Mouse (Mus musculus): Measurements from ENCODE around the gene Rpusd1. TPM values are rescaled to one million over a fixed set of nuclear protein-coding genes. Genes with fewer than 3 reads are reported as not detected.
"Not testable (repeated sequence)": the region's sequence is repeated elsewhere in the genome, so short reads cannot be mapped to it uniquely, and the experiment has no call there.

Gene Rpusd1
- polyA plus RNA-seq, 1 experiment from 2014 or later = 30.3 TPM

GRCm38 (mm10) chr17:25741471-25741870, 14.0 kb downstream of the Rpusd1 start:
- not testable (repeated sequence) for H3K9ac ChIP-seq (replicated peaks); H3K9me3 ChIP-seq (replicated peaks); H3K4me3 ChIP-seq (replicated peaks); H3K36me3 ChIP-seq; ATAC-seq (ENCODE audit: low FRiP score); H3K4me2 ChIP-seq; H3K27ac ChIP-seq (replicated peaks); H3K4me1 ChIP-seq; H3K27me3 ChIP-seq (replicated peaks)
- WGBS = 78% methylated on average over 12 of the region's 12 CpGs

GRCm38 (mm10) chr17:25743831-25744230, 16.4 kb downstream of the Rpusd1 start:
- Histone ChIP-seq H3K9me3 (replicated peaks) (no peaks in the 10 kb centered on the region), H3K27me3 (replicated peaks) (no peaks in the 10 kb centered on the region), H3K27ac (replicated peaks) (no peak overlapping the region), H3K9ac (replicated peaks) (no peak overlapping the region), H3K4me2 (no peak overlapping the region), H3K36me3 (no peaks in the 10 kb centered on the region), H3K4me3 (replicated peaks) (no peak overlapping the region), H3K4me1 (no peaks in the 10 kb centered on the region)
- no peak for ATAC-seq (ENCODE audit: low FRiP score)
- WGBS = 93% methylated on average over 9 of the region's 9 CpGs

- no peak overlapping the region for H3K4me2 ChIP-seq
- H3K27me3 ChIP-seq (replicated peaks) = no peaks in the 10 kb centered on the region
- H3K9me3 ChIP-seq (replicated peaks) = no peaks in the 10 kb centered on the region
- 76% methylated on average over 10 of the region's 10 CpGs for WGBS
- no peaks in the 10 kb centered on the region for H3K36me3 ChIP-seq
- no peak overlapping the region for H3K9ac ChIP-seq (replicated peaks)
- no peak overlapping the region for H3K4me3 ChIP-seq (replicated peaks)
- H3K4me1 ChIP-seq = no peaks in the 10 kb centered on the region
- no peak for ATAC-seq (ENCODE audit: low FRiP score)
- no peak overlapping the region for H3K27ac ChIP-seq (replicated peaks)
Observed at GRCm38 (mm10) chr17:25744311-25744710, 16.8 kb downstream of the Rpusd1 start.

- ATAC-seq (ENCODE audit: low FRiP score) = no peak
- Histone ChIP-seq H3K9ac (replicated peaks) (no peak overlapping the region), H3K4me1 (peaks cover 6% of the 10 kb centered on the region), H3K4me2 (no peak overlapping the region), H3K27ac (replicated peaks) (no peak overlapping the region), H3K4me3 (replicated peaks) (no peak overlapping the region), H3K36me3 (no peaks in the 10 kb centered on the region), H3K9me3 (replicated peaks) (no peaks in the 10 kb centered on the region), H3K27me3 (replicated peaks) (no peaks in the 10 kb centered on the region)
- 97% methylated on average over 4 of the region's 4 CpGs for WGBS
Observed at GRCm38 (mm10) chr17:25748238-25748637, 20.8 kb downstream of the Rpusd1 start.

GRCm38 (mm10) chr17:25749314-25749713, 21.8 kb downstream of the Rpusd1 start:
- H3K4me2 ChIP-seq = no peak overlapping the region
- no peak overlapping the region for H3K4me3 ChIP-seq (replicated peaks)
- no peaks in the 10 kb centered on the region for H3K36me3 ChIP-seq
- WGBS = 87% methylated on average over 6 of the region's 6 CpGs
- no peaks in the 10 kb centered on the region for H3K9me3 ChIP-seq (replicated peaks)
- peaks cover 6% of the 10 kb centered on the region for H3K4me1 ChIP-seq
- H3K27me3 ChIP-seq (replicated peaks) = no peaks in the 10 kb centered on the region
- no peak for ATAC-seq (ENCODE audit: low FRiP score)
- no peak overlapping the region for H3K27ac ChIP-seq (replicated peaks)
- no peak overlapping the region for H3K9ac ChIP-seq (replicated peaks)

- no peak overlapping the region for H3K4me3 ChIP-seq (replicated peaks)
- H3K27ac ChIP-seq (replicated peaks) = no peak overlapping the region
- peaks cover 6% of the 10 kb centered on the region for H3K4me1 ChIP-seq
- WGBS = 47% methylated on average over 5 of the region's 5 CpGs
- H3K4me2 ChIP-seq = no peak overlapping the region
- H3K9me3 ChIP-seq (replicated peaks) = no peaks in the 10 kb centered on the region
- no peaks in the 10 kb centered on the region for H3K36me3 ChIP-seq
- H3K9ac ChIP-seq (replicated peaks) = no peak overlapping the region
- no peaks in the 10 kb centered on the region for H3K27me3 ChIP-seq (replicated peaks)
- no peak for ATAC-seq (ENCODE audit: low FRiP score)
Observed at GRCm38 (mm10) chr17:25751446-25751845, 24.0 kb downstream of the Rpusd1 start.

GRCm38 (mm10) chr17:25754241-25754640, 26.8 kb downstream of the Rpusd1 start, which contains the start of gene Msln:
Msln (minus strand) TSS chr17:25754378.
- no peak for ATAC-seq (ENCODE audit: low FRiP score)
- 87% methylated on average over 9 of the region's 9 CpGs for WGBS

GRCm38 (mm10) chr17:25755086-25755485, 27.6 kb downstream of the Rpusd1 start:
- H3K27ac ChIP-seq (replicated peaks) = no peak overlapping the region

More at GRCm38 (mm10) chr17:25754241-25754640, 26.8 kb downstream of the Rpusd1 start, which contains the start of gene Msln:
- H3K9me3 ChIP-seq (replicated peaks) = no peaks in the 10 kb centered on the region
- no peak within 1 kb of the TSS for H3K9ac ChIP-seq (replicated peaks)
- H3K36me3 ChIP-seq = no peaks in the 10 kb centered on the region
- H3K27ac ChIP-seq (replicated peaks) = no peak within 1 kb of the TSS
- no peak within 1 kb of the TSS for H3K4me3 ChIP-seq (replicated peaks)
- peaks cover 6% of the 10 kb centered on the region for H3K4me1 ChIP-seq
- H3K4me2 ChIP-seq = no peak within 1 kb of the TSS
- H3K27me3 ChIP-seq (replicated peaks) = no peaks in the 10 kb centered on the region

GRCm38 (mm10) chr17:25755627-25756377, 28.3 kb downstream of the Rpusd1 start:
- H3K9me3 ChIP-seq (replicated peaks) = no peaks in the 10 kb centered on the region
- H3K27ac ChIP-seq (replicated peaks) = no peak overlapping the region
- H3K36me3 ChIP-seq = no peaks in the 10 kb centered on the region
- H3K4me1 ChIP-seq = peaks cover 6% of the 10 kb centered on the region
- ATAC-seq (ENCODE audit: low FRiP score) = no peak
- H3K27me3 ChIP-seq (replicated peaks) = no peaks in the 10 kb centered on the region
- H3K9ac ChIP-seq (replicated peaks) = no peak overlapping the region
- WGBS = 61% methylated on average over 4 of the region's 4 CpGs
- no peak overlapping the region for H3K4me2 ChIP-seq
- no peak overlapping the region for H3K4me3 ChIP-seq (replicated peaks)

More at GRCm38 (mm10) chr17:25755086-25755485, 27.6 kb downstream of the Rpusd1 start:
- WGBS = 79% methylated on average over 4 of the region's 4 CpGs
- Histone ChIP-seq H3K9me3 (replicated peaks) (no peaks in the 10 kb centered on the region), H3K4me2 (no peak overlapping the region), H3K36me3 (no peaks in the 10 kb centered on the region), H3K9ac (replicated peaks) (no peak overlapping the region), H3K4me1 (peaks cover 6% of the 10 kb centered on the region), H3K27me3 (replicated peaks) (no peaks in the 10 kb centered on the region), H3K4me3 (replicated peaks) (no peak overlapping the region)
- ATAC-seq (ENCODE audit: low FRiP score) = no peak

GRCm38 (mm10) chr17:25756378-25757242, 29.1 kb downstream of the Rpusd1 start:
- Histone ChIP-seq H3K36me3 (no peaks in the 10 kb centered on the region), H3K27ac (replicated peaks) (no peak overlapping the region), H3K27me3 (replicated peaks) (no peaks in the 10 kb centered on the region), H3K4me2 (no peak overlapping the region), H3K4me1 (peaks cover 2% of the 10 kb centered on the region), H3K9ac (replicated peaks) (no peak overlapping the region), H3K4me3 (replicated peaks) (no peak overlapping the region), H3K9me3 (replicated peaks) (no peaks in the 10 kb centered on the region)
- no peak for ATAC-seq (ENCODE audit: low FRiP score)
- WGBS = 81% methylated on average over 9 of the region's 9 CpGs

GRCm38 (mm10) chr17:25757691-25758090, 30.2 kb downstream of the Rpusd1 start:
- Histone ChIP-seq H3K4me3 (replicated peaks) (no peak overlapping the region), H3K9me3 (replicated peaks) (no peaks in the 10 kb centered on the region), H3K4me1 (no peaks in the 10 kb centered on the region), H3K36me3 (no peaks in the 10 kb centered on the region), H3K4me2 (no peak overlapping the region), H3K27me3 (replicated peaks) (no peaks in the 10 kb centered on the region), H3K9ac (replicated peaks) (no peak overlapping the region), H3K27ac (replicated peaks) (no peak overlapping the region)
- WGBS = 74% methylated on average over 3 of the region's 3 CpGs
- ATAC-seq (ENCODE audit: low FRiP score) = no peak

GRCm38 (mm10) chr17:25760148-25760547, 32.7 kb downstream of the Rpusd1 start:
- no peaks in the 10 kb centered on the region for H3K4me1 ChIP-seq
- no peak overlapping the region for H3K4me2 ChIP-seq
- H3K27me3 ChIP-seq (replicated peaks) = no peaks in the 10 kb centered on the region
- H3K9ac ChIP-seq (replicated peaks) = no peak overlapping the region
- ATAC-seq (ENCODE audit: low FRiP score) = no peak
- H3K4me3 ChIP-seq (replicated peaks) = no peak overlapping the region
- WGBS = 78% methylated on average over 8 of the region's 8 CpGs
- no peaks in the 10 kb centered on the region for H3K9me3 ChIP-seq (replicated peaks)
- H3K36me3 ChIP-seq = no peaks in the 10 kb centered on the region
- no peak overlapping the region for H3K27ac ChIP-seq (replicated peaks)
